Mouse (Mus musculus): ENCODE results near the gene H2al1e. TPM values are rescaled to one million over a fixed set of nuclear protein-coding genes. Genes with fewer than 3 reads are reported as not detected.
"Not testable (repeated sequence)": the region's sequence is repeated elsewhere in the genome, so short reads cannot be mapped to it uniquely, and the experiment has no call there.

Gene H2al1e
- total and polyA plus RNA-seq, 2 experiments from 2014 or later, result not detected

DNA sequence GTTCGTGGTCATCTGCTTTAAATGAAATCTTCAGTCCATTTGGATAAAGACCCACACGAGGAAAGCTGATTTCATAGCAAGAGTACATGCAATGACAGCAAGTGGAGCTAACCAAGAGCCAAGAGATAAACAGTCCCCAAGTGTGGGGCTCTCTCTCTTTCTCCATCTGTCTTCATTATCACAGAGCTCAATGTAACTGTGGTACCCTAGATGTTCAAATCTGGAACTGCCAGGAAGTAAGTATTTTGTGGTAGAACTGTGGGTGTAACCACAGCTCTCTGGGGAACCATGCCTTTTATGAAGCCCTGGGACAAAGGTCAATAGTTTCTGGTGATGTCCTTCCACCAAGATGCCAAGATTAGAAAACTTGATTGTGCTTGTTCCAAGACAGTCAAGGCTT, 31.0 kb upstream of the H2al1e start:
- Histone ChIP-seq H3K4me3 (ENCODE audit: low read depth, low read length) (no peak overlapping the region), H3K4me1 (ENCODE audit: control insufficient read depth, insufficient read depth) (no peaks in the 10 kb centered on the region), H3K9ac (replicated peaks; ENCODE audit: low read depth, low read length) (no peak overlapping the region), H3K9me3 (replicated peaks; ENCODE audit: control insufficient read depth, low read length) (no peaks in the 10 kb centered on the region), H3K4me2 (ENCODE audit: low read depth, low read length) (no peak overlapping the region), H3K36me3 (replicated peaks; ENCODE audit: control insufficient read depth, insufficient read depth, low read length) (no peaks in the 10 kb centered on the region), H3K27me3 (ENCODE audit: control insufficient read depth, insufficient read depth, low read length) (no peaks in the 10 kb centered on the region; the same call in 1 of the 2 replicates), H3K27ac (ENCODE audit: low read depth) (no peak overlapping the region)
- WGBS, result 48% methylated on average over 2 of the region's 2 CpGs
- TF ChIP-seq EP300 (IDR thresholded peaks at IDR 0.05; ENCODE audit: low read depth), result no peak
- no peak for TF ChIP-seq CTCF (IDR thresholded peaks at IDR 0.05; ENCODE audit: low read depth)
- no peak for DNase-seq (ENCODE audit: low spot score)
- no peak for ATAC-seq (ENCODE audit: insufficient read depth, low read depth)

GRCm38 (mm10) chrX:11288306-11288882, 23.3 kb upstream of the H2al1e start:
- Histone ChIP-seq H3K27me3 (ENCODE audit: control insufficient read depth, insufficient read depth, low read length) (0 out of 2 replicates have a peak, but pooled peaks cover 2% of the 10 kb centered on the region), H3K4me3 (ENCODE audit: low read depth, low read length) (no peak overlapping the region), H3K27ac (ENCODE audit: low read depth) (no peak overlapping the region), H3K4me2 (ENCODE audit: low read depth, low read length) (no peak overlapping the region), H3K4me1 (ENCODE audit: control insufficient read depth, insufficient read depth) (no peaks in the 10 kb centered on the region), H3K9ac (replicated peaks; ENCODE audit: low read depth, low read length) (no peak overlapping the region), H3K9me3 (replicated peaks; ENCODE audit: control insufficient read depth, low read length) (no peaks in the 10 kb centered on the region), H3K36me3 (replicated peaks; ENCODE audit: control insufficient read depth, insufficient read depth, low read length) (no peaks in the 10 kb centered on the region)
- WGBS, result 39% methylated on average over 14 of the region's 14 CpGs
- peak; percentile 82 for ATAC-seq (ENCODE audit: insufficient read depth, low read depth)
- no peak for TF ChIP-seq EP300 (IDR thresholded peaks at IDR 0.05; ENCODE audit: low read depth)
- DNase-seq (ENCODE audit: low spot score), result peak; percentile 46

- no peak overlapping the region for H3K9ac ChIP-seq (replicated peaks; ENCODE audit: low read depth, low read length)
- H3K4me1 ChIP-seq (ENCODE audit: control insufficient read depth, insufficient read depth), result no peaks in the 10 kb centered on the region
- no peaks in the 10 kb centered on the region for H3K36me3 ChIP-seq (replicated peaks; ENCODE audit: control insufficient read depth, insufficient read depth, low read length)
- 64% methylated on average over 4 of the region's 4 CpGs for WGBS
- H3K27me3 ChIP-seq (ENCODE audit: control insufficient read depth, insufficient read depth, low read length), result 0 out of 2 replicates have a peak, but pooled peaks cover 2% of the 10 kb centered on the region
- DNase-seq (ENCODE audit: low spot score) (no peak), ATAC-seq (ENCODE audit: insufficient read depth, low read depth) (no peak)
- no peak for TF ChIP-seq EP300 (IDR thresholded peaks at IDR 0.05; ENCODE audit: low read depth)
- TF ChIP-seq CTCF (IDR thresholded peaks at IDR 0.05; ENCODE audit: low read depth), result no peak
- H3K4me2 ChIP-seq (ENCODE audit: low read depth, low read length), result no peak overlapping the region
- H3K9me3 ChIP-seq (replicated peaks; ENCODE audit: control insufficient read depth, low read length), result no peaks in the 10 kb centered on the region
- no peak overlapping the region for H3K27ac ChIP-seq (ENCODE audit: low read depth)
- no peak overlapping the region for H3K4me3 ChIP-seq (ENCODE audit: low read depth, low read length)
These were observed 22.5 kb upstream of the H2al1e start for GRCm38 (mm10) chrX:11289244-11289643.

GRCm38 (mm10) chrX:11298957-11299356, 12.8 kb upstream of the H2al1e start, which contains the start of gene H2al1a:
H2al1a (plus strand) TSS chrX:11299257.
- WGBS, result no CpG with 5 or more reads among the region's 3 CpGs
- not testable (repeated sequence) for H3K36me3 ChIP-seq (replicated peaks; ENCODE audit: control insufficient read depth, insufficient read depth, low read length); ATAC-seq (ENCODE audit: insufficient read depth, low read depth); H3K9me3 ChIP-seq (replicated peaks; ENCODE audit: control insufficient read depth, low read length); H3K27ac ChIP-seq (ENCODE audit: low read depth); H3K9ac ChIP-seq (replicated peaks; ENCODE audit: low read depth, low read length); H3K27me3 ChIP-seq (ENCODE audit: control insufficient read depth, insufficient read depth, low read length); H3K4me2 ChIP-seq (ENCODE audit: low read depth, low read length); DNase-seq (ENCODE audit: low spot score); H3K4me3 ChIP-seq (ENCODE audit: low read depth, low read length); H3K4me1 ChIP-seq (ENCODE audit: control insufficient read depth, insufficient read depth)

DNA sequence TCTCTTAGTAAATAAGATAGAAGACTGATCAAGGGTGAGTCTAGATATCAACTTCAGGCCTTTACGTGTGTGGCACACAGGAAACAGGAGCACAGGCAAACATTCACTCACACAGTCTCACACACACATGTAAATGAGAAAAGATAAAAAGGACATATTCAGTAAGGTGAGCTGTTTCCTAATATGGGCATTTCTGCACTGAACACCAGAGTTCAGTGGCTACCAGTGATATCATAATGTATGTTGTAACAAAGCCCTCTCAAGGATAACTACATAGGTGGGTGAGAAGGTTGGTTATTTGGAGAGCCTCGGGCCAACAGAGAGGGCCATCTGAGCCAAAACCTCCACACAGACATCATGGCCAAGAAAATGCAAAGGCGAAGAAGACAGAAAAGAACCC, 9.6 kb upstream of the H2al1e start, which contains the start of gene H2al1b:
Gene H2al1b, plus strand, starts transcription at position 301 of the 400 bp plus-strand sequence.
- WGBS, result 91% methylated on average over 1 of the region's 3 CpGs
- DNase-seq (ENCODE audit: low spot score); H3K4me3 ChIP-seq (ENCODE audit: low read depth, low read length); H3K36me3 ChIP-seq (replicated peaks; ENCODE audit: control insufficient read depth, insufficient read depth, low read length); H3K9me3 ChIP-seq (replicated peaks; ENCODE audit: control insufficient read depth, low read length); H3K4me1 ChIP-seq (ENCODE audit: control insufficient read depth, insufficient read depth); ATAC-seq (ENCODE audit: insufficient read depth, low read depth); H3K27me3 ChIP-seq (ENCODE audit: control insufficient read depth, insufficient read depth, low read length); H3K9ac ChIP-seq (replicated peaks; ENCODE audit: low read depth, low read length); H3K27ac ChIP-seq (ENCODE audit: low read depth); H3K4me2 ChIP-seq (ENCODE audit: low read depth, low read length): not testable (repeated sequence)

- not testable (repeated sequence) for H3K27me3 ChIP-seq (ENCODE audit: control insufficient read depth, insufficient read depth, low read length); DNase-seq (ENCODE audit: low spot score); ATAC-seq (ENCODE audit: insufficient read depth, low read depth); H3K4me2 ChIP-seq (ENCODE audit: low read depth, low read length); H3K9me3 ChIP-seq (replicated peaks; ENCODE audit: control insufficient read depth, low read length); H3K4me3 ChIP-seq (ENCODE audit: low read depth, low read length); H3K9ac ChIP-seq (replicated peaks; ENCODE audit: low read depth, low read length); H3K27ac ChIP-seq (ENCODE audit: low read depth); H3K4me1 ChIP-seq (ENCODE audit: control insufficient read depth, insufficient read depth); H3K36me3 ChIP-seq (replicated peaks; ENCODE audit: control insufficient read depth, insufficient read depth, low read length)
- WGBS, result 75% methylated on average over 1 of the region's 6 CpGs
These were observed 6.4 kb upstream of the H2al1e start, which contains the start of gene H2al1c for GRCm38 (mm10) chrX:11305355-11305754. H2al1c (plus strand) TSS chrX:11305655.

GRCm38 (mm10) chrX:11308524-11308923, 3.2 kb upstream of the H2al1e start, which contains the start of gene H2al1d:
H2al1d (plus strand) TSS chrX:11308824.
- not testable (repeated sequence) for DNase-seq (ENCODE audit: low spot score); H3K4me2 ChIP-seq (ENCODE audit: low read depth, low read length); H3K27me3 ChIP-seq (ENCODE audit: control insufficient read depth, insufficient read depth, low read length); H3K36me3 ChIP-seq (replicated peaks; ENCODE audit: control insufficient read depth, insufficient read depth, low read length); H3K9me3 ChIP-seq (replicated peaks; ENCODE audit: control insufficient read depth, low read length); ATAC-seq (ENCODE audit: insufficient read depth, low read depth); H3K9ac ChIP-seq (replicated peaks; ENCODE audit: low read depth, low read length); H3K4me3 ChIP-seq (ENCODE audit: low read depth, low read length); H3K4me1 ChIP-seq (ENCODE audit: control insufficient read depth, insufficient read depth); H3K27ac ChIP-seq (ENCODE audit: low read depth)
- WGBS, result no CpG with 5 or more reads among the region's 6 CpGs

DNA sequence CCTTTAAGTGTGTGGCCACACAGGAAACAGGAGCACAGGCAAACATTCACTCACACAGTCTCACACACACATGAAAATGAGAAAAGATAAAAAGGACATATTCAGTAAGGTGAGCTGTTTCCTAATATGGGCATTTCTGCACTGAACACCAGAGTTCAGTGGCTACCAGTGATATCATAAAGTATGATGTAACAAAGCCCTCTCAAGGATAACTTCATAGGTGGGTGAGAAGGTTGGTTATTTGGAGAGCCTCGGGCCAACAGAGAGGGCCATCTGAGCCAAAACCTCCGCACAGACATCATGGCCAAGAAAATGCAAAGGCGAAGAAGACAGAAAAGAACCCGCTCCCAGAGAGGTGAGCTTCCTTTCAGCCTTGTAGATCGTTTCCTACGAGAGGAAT, 3.1 kb downstream of the H2al1e start, which contains the start of gene H2al1f:
Gene H2al1f, plus strand, starts transcription at position 301 of the 400 bp plus-strand sequence.
- H3K27ac ChIP-seq (ENCODE audit: low read depth); H3K9me3 ChIP-seq (replicated peaks; ENCODE audit: control insufficient read depth, low read length); H3K4me2 ChIP-seq (ENCODE audit: low read depth, low read length); ATAC-seq (ENCODE audit: insufficient read depth, low read depth); DNase-seq (ENCODE audit: low spot score); H3K4me1 ChIP-seq (ENCODE audit: control insufficient read depth, insufficient read depth); H3K4me3 ChIP-seq (ENCODE audit: low read depth, low read length); H3K27me3 ChIP-seq (ENCODE audit: control insufficient read depth, insufficient read depth, low read length); H3K9ac ChIP-seq (replicated peaks; ENCODE audit: low read depth, low read length); H3K36me3 ChIP-seq (replicated peaks; ENCODE audit: control insufficient read depth, insufficient read depth, low read length): not testable (repeated sequence)
- WGBS, result no CpG with 5 or more reads among the region's 6 CpGs
